Mouse (Mus musculus) CD8-positive naive resting alpha-beta T cell, adult 2 months (primary cell): ENCODE measurements at regions not wholly inside any gene's neighbourhood (a gene's known extent, or its start where the extent isn't known, plus 50 kb on each side); places are given as distances from the start of the nearest gene placed in this dataset.

Experiments
- DNase-seq, 2 experiments: peaks; one replicate each; pipeline ENCODE4 v3.0.0; 2022; ENCODE audit warnings: low read depth in 2 of 2, low spot score in 2 of 2

- DNase-seq: peak; percentile 76 to 81
These were observed 306.3 kb upstream of the Klf3 start for GRCm38 (mm10) chr5:64496853-64497252.

DNA sequence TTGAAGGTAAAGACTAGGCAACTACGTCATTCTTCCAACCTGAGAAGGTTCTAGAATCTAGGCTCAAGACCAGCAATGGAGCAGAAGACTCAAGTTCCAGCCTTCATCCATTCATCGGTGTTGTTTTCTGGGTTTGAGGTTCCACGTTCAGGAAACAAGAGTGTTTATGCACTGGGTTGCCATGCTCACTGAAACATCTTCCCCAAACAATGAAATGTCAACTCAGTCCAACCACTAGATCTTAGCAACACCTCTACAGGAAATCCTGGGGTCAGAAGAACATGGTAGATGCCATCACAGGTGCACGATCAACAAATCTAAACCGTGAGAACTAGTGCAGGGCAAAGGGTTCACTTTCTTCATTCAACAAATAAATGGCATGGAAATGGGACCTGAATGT, 304.8 kb upstream of the Klf3 start:
- DNase-seq: peak; percentile 73 to 77

- DNase-seq: peak in 1 of 2 experiments; percentile 31
These were observed 304.1 kb upstream of the Klf3 start for GRCm38 (mm10) chr5:64499131-64499530.

DNA sequence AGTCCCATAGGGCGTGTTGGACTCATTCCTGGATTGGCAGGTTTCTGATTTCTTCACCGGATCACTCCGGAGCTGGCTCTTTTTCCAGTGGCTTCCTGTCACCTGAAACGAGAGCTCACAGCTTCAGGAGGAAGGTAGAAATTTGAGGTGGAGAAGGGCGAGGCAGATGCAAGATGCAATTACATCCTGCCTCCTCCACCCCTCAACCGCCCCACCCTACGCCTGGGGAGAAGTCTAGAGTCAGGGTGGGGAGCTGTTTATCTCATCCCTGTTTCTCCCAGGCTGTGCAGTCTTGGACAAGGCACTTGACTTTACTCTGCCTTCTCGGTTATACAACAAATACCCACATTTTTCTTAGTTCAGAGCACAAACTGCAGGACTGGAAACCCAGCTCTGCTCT, 302.8 kb upstream of the Klf3 start:
- no peak for DNase-seq

- no peak for DNase-seq
These were observed 302.3 kb upstream of the Klf3 start for GRCm38 (mm10) chr5:64500866-64501265.

GRCm38 (mm10) chr5:64501746-64502145, 301.4 kb upstream of the Klf3 start:
- DNase-seq: no peak

- DNase-seq: no peak
These were observed 299.7 kb upstream of the Klf3 start for GRCm38 (mm10) chr5:64503514-64503913.

DNA sequence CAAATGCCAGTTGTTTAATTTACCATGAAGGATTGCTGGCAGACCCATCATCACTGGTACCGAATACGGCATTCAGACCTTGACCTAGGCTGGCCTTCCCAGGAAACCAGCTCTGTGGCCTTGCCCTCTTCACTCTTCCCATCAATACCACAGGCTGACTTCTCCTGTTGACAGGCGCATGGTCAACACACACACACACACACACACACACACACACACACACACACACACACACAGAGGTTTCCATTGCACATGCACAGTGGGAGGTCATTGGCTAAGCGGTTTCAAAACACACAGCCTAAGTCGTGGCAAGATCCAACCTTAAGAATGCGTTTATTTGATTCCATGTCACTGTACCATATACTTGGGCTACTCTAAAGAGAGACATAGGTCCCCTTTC, 298.7 kb upstream of the Klf3 start:
- no peak for DNase-seq

DNA sequence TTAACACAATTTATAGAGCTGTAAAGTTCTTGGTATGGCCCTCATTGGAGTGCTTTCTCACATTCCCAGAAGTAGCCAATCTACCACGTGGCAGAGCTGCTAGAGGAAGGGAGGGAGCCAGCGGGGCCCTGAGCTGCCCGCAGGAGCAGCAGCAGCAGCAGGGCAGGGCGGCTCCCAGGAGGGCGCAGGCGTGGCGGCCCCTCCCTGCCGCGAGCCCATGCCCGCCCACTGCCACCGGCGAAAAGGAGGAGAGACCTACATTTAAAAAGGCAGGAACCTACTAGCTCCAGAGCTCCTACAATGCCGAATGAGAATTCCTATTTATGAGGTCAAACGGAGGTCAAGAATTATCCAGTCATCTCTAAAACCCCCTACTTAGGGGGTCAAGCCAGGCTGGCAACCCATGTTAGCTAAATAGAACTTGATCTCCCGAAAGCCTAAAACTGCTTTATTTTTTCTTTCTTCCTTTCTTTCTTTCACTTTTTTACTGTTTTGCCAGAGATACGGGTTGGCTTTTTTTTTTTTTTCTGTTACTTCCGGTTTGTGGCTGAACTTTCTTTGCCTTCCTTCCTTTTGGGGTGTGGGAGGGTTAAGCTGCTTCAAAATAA, 297.9 kb upstream of the Klf3 start:
- DNase-seq: peak; percentile 68 to 74

- peak; percentile 85 to 89 for DNase-seq
These were observed 297.2 kb upstream of the Klf3 start for GRCm38 (mm10) chr5:64505835-64506600.

- DNase-seq: no peak
These were observed 294.6 kb upstream of the Klf3 start for GRCm38 (mm10) chr5:64508565-64508964.

DNA sequence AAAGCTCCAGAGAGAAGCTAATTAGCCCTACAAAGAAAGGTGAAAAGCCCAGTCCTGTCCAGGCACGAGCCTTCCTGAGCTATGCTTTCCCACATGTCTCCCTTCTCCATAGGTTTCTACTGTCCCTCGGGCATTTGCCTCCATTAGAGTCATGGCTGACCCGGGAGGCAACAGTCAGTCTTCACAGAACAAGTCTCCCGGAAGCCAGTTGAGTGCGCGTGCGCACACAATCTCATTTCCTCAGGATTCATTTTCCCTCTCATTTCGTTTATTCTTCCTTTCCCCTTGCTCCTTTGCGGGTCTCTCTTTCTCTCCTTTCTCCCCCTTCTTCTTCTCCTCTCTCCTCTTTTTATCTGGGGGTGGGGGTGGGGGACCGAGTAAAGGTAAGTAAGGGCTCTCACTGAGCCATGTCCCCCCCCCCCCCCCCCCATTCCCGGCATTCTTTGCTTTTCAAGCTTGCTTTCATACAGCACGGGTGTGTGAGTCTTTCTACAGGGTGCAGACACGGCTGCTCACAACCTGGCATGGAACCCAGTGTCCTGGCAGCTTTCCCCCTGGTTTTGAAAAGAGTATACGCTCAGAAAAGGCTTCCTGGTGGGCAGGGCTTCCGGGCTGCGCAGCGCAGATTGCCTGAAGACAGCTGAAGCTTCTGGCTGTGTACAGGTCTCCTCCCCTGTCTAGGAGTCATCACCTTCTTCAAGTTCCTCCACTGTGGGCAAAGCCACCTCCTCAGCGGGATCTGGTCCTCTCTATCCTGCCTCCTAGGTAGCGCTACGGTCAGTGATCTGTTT, 289.8 kb upstream of the Klf3 start:
- DNase-seq: peak in 1 of 2 experiments; percentile 28

GRCm38 (mm10) chr5:64516115-64516665, 287.0 kb upstream of the Klf3 start:
- no peak for DNase-seq

DNA sequence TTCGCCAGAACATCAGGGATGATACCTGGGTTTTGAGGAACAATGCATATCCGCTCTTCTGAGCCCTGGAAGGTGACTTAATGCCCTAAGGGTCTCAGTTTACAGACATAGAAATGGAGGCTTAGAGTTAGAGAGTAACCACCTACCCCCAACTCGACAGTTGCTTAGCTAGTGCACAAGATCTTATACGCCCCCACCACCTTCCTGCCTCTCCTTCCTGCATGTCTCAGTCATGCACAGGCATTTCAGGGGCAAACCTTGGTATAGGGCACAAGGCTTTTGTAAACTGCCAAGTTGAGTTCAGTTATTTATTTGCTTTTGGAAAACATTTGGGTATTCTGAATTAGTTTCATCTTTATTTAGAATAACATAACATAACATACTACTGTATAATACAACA, 285.9 kb upstream of the Klf3 start:
- DNase-seq: no peak

DNA sequence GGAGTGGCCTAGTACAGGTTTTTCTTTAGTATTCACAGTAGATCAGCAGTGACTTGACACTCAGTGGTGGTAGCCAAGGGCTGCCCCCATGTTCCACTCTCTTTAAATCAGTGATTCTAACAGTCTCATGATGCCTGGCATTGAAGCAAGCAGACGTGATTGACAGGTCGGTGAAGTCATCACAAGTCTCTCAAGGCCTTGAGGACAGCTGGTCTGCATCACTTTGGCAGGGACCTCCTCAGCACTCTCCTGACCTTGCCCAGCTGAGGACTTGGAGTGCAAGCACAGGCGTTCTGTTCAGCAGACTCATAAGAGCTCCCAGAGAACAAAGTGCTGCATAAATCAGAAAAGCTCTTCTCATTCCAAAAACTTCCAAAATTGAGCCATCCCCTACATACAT, 285.4 kb upstream of the Klf3 start:
- no peak for DNase-seq

- DNase-seq: peak; percentile 58 to 67
These were observed 284.2 kb upstream of the Klf3 start for GRCm38 (mm10) chr5:64519036-64519435.

DNA sequence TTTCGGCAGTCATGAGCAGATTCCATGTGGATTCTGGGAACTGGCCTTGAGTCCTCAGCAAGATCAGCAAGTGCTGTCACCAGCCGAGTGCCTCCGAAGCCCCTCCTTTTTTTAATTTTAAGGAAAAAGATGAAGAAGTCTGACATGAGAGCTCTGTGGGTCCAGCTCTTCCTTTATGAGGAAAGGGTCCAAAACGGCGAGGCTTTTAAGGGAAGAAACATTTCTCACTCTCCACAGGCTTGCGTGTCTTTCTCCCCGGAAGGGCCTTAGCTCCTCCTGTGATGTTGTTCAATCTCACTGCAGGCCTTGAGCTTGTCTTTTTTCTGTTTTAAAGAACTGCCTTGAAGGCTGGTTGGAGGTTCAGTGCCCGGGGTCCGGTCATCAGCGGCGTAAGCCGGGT, 283.5 kb upstream of the Klf3 start:
- DNase-seq: no peak

DNA sequence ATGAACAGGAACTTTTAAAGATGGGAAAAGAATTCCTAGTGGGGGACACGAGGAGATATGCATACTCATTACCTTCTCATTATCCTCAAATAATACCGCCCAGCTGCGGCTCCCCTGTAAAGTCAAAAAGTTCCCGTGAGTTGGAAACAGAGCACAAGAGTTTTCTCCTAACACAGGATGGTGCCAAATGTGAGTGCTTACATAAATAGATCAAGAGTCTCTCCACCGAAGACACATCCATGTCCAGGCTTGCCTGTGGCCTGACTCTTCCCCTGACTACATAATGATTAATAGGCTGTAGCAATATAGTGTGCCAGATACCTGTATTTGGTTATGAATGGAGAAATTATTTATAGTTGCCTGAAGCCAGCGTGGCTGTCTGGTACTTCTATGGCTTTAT, 281.8 kb upstream of the Klf3 start:
- DNase-seq: no peak

GRCm38 (mm10) chr5:64521969-64522368, 281.2 kb upstream of the Klf3 start:
- no peak for DNase-seq

DNA sequence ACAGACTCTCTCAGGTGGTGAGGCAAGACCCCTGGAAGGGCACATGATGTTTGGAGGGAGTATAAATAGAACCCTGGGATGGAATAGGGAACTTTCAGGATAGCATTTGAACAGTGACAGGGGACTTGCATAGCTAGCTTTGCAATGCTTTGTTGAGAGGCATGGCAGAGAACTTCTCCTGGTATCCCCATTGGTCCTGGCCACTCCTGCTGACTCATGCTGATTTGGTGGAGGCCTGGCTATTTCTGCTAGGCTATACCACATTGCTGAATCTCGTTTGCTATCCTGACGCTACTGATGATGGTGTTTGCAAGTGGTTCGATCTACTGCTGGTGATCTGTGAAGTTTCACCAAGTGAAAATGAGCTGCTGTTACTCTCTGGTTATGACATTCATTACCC, 276.7 kb upstream of the Klf3 start:
- no peak for DNase-seq

DNA sequence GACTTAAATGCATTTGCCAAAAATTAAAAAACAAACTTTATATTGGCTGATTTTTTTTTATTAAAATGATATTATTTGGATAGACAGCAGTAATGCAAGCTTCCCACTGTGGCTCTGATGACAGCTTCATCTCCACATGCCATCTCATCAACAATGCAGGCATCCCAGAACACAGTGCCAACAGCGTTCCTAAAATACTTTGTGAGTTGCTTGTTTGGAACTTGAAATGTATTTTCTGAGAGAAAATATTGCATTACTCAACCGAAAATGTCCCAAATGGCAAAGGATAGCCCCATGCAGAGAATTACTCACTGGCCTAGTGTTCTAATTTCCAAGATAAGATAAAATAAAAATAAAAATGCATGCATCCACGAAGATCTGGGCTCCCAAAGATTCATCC, 275.2 kb upstream of the Klf3 start:
- no peak for DNase-seq

GRCm38 (mm10) chr5:64534371-64534770, 268.8 kb upstream of the Klf3 start:
- no peak for DNase-seq
